Mouse (Mus musculus): ENCODE data around the gene Dok7.

- TF ChIP-seq CTCF (IDR thresholded peaks at IDR 0.05; ENCODE audit: low read depth, low read length), result peak; percentile 98
- no peak for TF ChIP-seq POLR2A (IDR thresholded peaks at IDR 0.05; ENCODE audit: insufficient read depth, low read length)
These were observed 32.4 kb downstream of the Dok7 start for GRCm38 (mm10) chr5:35088785-35089613.

Measured in ES-Bruce4 (cell line).